Mouse (Mus musculus) midbrain, postnatal 0 days (tissue): ENCODE results near the gene 4930558C23Rik. TPM values are rescaled to one million over a fixed set of nuclear protein-coding genes. Genes with fewer than 3 reads are reported as not detected.
"Not testable (repeated sequence)": the region's sequence is repeated elsewhere in the genome, so short reads cannot be mapped to it uniquely, and the experiment has no call there.

ENCODE experiments used
- ATAC-seq: fragments of 200-750 bp; cut with Nextera tagmentation; 2 replicates; pipeline ENCODE4 v1.8.0; 2017; ENCODE audit warnings: moderate number of reproducible peaks, mild to moderate bottlenecking, moderate TSS enrichment, moderate library complexity; ENCODE audit not compliant: low FRiP score
- DNase-seq: peaks from one replicate; pipeline ENCODE4 v3.0.0-alpha.2; 2015; ENCODE audit warnings: low spot score
- H3K27ac ChIP-seq: fragments of 300-500 bp; sonication (generic); 2 replicates; pipeline ENCODE4 v1.5.1; 2014; ENCODE audit warnings: low read depth, mild to moderate bottlenecking, low read length, mixed read lengths
- H3K27me3 ChIP-seq: fragments of 300-500 bp; sonication (generic); 2 replicates; pipeline ENCODE4 v1.6.1; 2014; ENCODE audit warnings: low read length, control low read depth, mixed read lengths; ENCODE audit not compliant: insufficient read depth
- H3K36me3 ChIP-seq: fragments of 300-500 bp; sonication (generic); 2 replicates; pipeline ENCODE4 v1.6.1; 2014; ENCODE audit warnings: low read length, control low read depth, mixed read lengths; ENCODE audit not compliant: insufficient read depth
- H3K4me1 ChIP-seq: fragments of 300-500 bp; sonication (generic); 2 replicates; pipeline ENCODE4 v1.6.1; 2014; ENCODE audit warnings: mild to moderate bottlenecking, control low read depth, antibody characterized with exemption, low read length, mixed read lengths; ENCODE audit not compliant: insufficient read depth
- H3K4me2 ChIP-seq: fragments of 300-500 bp; sonication (generic); 2 replicates; pipeline ENCODE4 v1.6.1; 2014; ENCODE audit warnings: low read depth, mild to moderate bottlenecking, low read length, mixed read lengths; ENCODE audit not compliant: poor library complexity, severe bottlenecking
- H3K4me3 ChIP-seq: fragments of 300-500 bp; sonication (generic); 2 replicates; pipeline ENCODE4 v1.5.1; 2014; ENCODE audit warnings: low read depth, mild to moderate bottlenecking, low read length, moderate library complexity
- H3K9ac ChIP-seq: fragments of 300-500 bp; sonication (generic); replicated peaks from 2 replicates; pipeline ENCODE4 v1.6.1; 2014; ENCODE audit warnings: mild to moderate bottlenecking, low read length, moderate library complexity, mixed read lengths; ENCODE audit not compliant: poor library complexity, severe bottlenecking
- H3K9me3 ChIP-seq: fragments of 300-500 bp; sonication (generic); 2 replicates; pipeline ENCODE4 v1.6.1; 2016; ENCODE audit warnings: low read length, control low read depth
- CTCF ChIP-seq: IDR thresholded peaks from 2 replicates; pipeline ENCODE4 v1.5.1; 2016; ENCODE audit warnings: antibody characterized with exemption, mild to moderate bottlenecking
- WGBS: fragments of 180-500 bp; shearing (Covaris S2); extraction: QIAGEN DNeasy Blood & Tissue Kit; methylation state at CpG from one replicate; pipeline ENCODE4 v1.1.7; 2014; 5-methylcytosine and 5-hydroxymethylcytosine counted together
- polyA plus RNA-seq: library from polyadenylated mRNA; unstranded; fragments of >200 nt; fragmentation: Nextera tagmentation; extraction: Ambion mirVana; gene quantifications from 2 replicates; pipeline ENCODE4 v1.2.1, GENCODE M21; 2015
- total RNA-seq: library from RNA; depleted of rRNA; stranded (reverse); fragments of >200 nt; gene quantifications from 2 replicates; pipeline ENCODE4 v1.2.3, GENCODE M21; 2014

The 4930558C23Rik gene
- total and polyA plus RNA-seq, 2 experiments from 2014 or later = not detected

- H3K27me3 ChIP-seq = no peaks in the 10 kb centered on the region
- H3K9me3 ChIP-seq = no peaks in the 10 kb centered on the region
- no peaks in the 10 kb centered on the region for H3K36me3 ChIP-seq
- peak overlapping the region; percentile 53 for H3K4me2 ChIP-seq
- no peak overlapping the region for H3K9ac ChIP-seq
- H3K4me3 ChIP-seq = peak overlapping the region; percentile 85
- DNase-seq (no peak), ATAC-seq (no peak)
- H3K4me1 ChIP-seq = no peaks in the 10 kb centered on the region
- no peak overlapping the region for H3K27ac ChIP-seq
- no peak for TF ChIP-seq CTCF
- WGBS = 50% methylated on average over 1 of the region's 1 CpGs
Observed at GRCm38 (mm10) chr3:95435561-95435960, 32.9 kb upstream of the 4930558C23Rik start.

DNA sequence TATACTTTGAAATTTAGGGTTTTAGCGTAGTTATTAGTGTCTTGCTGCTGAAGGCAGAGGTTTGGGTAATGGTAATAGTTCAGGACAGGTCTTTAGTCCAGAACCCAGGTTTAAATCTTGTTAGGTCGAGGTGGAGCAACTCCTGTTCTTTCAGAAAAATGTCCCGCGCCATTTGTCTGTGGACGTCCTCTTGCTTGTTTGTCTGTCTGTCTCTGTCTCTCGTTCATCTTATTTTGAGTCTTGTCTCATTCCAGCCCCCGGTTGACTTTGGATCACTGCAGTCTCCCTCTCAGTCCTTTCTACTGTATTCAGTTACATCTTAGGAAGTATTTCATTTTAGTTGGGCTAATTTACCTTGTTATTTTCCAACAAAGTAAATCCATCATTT, 32.3 kb upstream of the 4930558C23Rik start:
- DNase-seq (no peak), ATAC-seq (no peak)
- no peak overlapping the region for H3K27ac ChIP-seq
- H3K4me2 ChIP-seq = peak overlapping the region; percentile 53
- 1% methylated on average over 7 of the region's 7 CpGs for WGBS
- H3K9me3 ChIP-seq = no peaks in the 10 kb centered on the region
- H3K4me1 ChIP-seq = no peaks in the 10 kb centered on the region
- H3K36me3 ChIP-seq = no peaks in the 10 kb centered on the region
- H3K27me3 ChIP-seq = no peaks in the 10 kb centered on the region
- TF ChIP-seq CTCF = no peak
- peak overlapping the region; percentile 85 for H3K4me3 ChIP-seq
- peak overlapping the region; percentile 78 for H3K9ac ChIP-seq

- ATAC-seq (peak; percentile 99), DNase-seq (peak; percentile 98)
- Histone ChIP-seq H3K9ac (peak within 1 kb of the TSS; percentile 78), H3K4me3 (peak within 1 kb of the TSS; percentile 85), H3K4me2 (peak within 1 kb of the TSS; percentile 53), H3K27me3 (no peaks in the 10 kb centered on the region), H3K36me3 (no peaks in the 10 kb centered on the region), H3K9me3 (no peaks in the 10 kb centered on the region), H3K27ac (peak within 1 kb of the TSS; percentile 72), H3K4me1 (no peaks in the 10 kb centered on the region)
- TF ChIP-seq CTCF = 0 out of 2 replicates have a peak, but pooled peaks have one; percentile 5
- under 1% methylated on average over 46 of the region's 47 CpGs for WGBS
Observed at GRCm38 (mm10) chr3:95434136-95434982, 31.7 kb upstream of the 4930558C23Rik start, which contains the start of gene Arnt. Arnt (plus strand) TSS chr3:95434388.

DNA sequence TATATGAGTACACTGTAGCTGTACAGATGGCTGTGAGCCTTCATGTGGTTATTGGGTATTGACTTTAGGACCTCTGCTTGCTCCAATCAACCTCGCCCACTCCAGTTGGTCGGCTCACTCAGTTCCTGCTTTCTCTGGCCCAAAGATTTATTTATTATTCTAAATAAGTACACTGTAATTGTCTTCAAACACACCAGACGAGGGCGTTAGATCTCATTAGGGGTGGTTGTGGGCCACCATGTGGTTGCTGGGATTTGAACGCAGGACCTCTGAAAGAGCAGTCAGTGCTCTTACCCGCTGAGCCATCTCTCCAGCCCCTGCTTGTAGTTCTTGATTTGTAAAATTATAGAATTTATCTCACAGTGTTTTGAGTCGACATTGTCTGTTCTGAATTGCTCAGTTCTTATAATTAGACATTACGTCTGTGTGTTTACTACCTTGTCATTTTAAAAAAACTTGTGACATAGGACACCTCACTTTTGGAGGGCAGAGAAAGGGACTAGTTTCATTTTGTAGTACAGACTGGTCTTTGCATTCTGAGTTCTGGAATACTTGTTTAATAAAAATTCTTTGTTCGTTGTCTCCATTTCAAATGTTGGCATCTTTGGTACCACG, 30.8 kb upstream of the 4930558C23Rik start:
- Histone ChIP-seq H3K4me2 (peak overlapping the region; percentile 53), H3K9ac (0 out of 2 replicates have a peak overlapping the region, but pooled peaks have one; percentile 78), H3K36me3 (no peaks in the 10 kb centered on the region), H3K27ac (no peak overlapping the region), H3K4me1 (no peaks in the 10 kb centered on the region), H3K4me3 (peak overlapping the region; percentile 85), H3K27me3 (no peaks in the 10 kb centered on the region), H3K9me3 (no peaks in the 10 kb centered on the region)
- ATAC-seq (no peak), DNase-seq (no peak)
- 75% methylated on average over 10 of the region's 10 CpGs for WGBS
- TF ChIP-seq CTCF = no peak

DNA sequence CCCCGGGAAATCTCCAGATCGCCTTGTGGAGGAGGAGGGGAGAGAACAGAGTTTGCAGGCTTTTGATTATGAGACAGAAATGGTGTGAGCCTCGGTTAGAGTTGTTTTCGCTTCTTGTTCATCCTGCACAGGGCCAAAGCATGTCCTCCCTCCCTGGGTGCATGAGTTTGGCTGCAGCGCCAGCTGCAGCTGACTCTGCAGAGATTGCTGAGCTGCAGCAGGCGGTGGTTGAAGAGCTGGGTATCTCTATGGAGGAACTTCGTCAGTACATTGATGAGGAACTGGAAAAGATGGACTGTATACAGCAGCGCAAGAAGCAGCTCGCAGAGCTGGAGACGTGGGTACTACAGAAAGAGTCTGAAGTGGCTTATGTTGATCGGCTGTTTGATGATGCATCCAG, 25.8 kb upstream of the 4930558C23Rik start:
- not testable (repeated sequence) for H3K9me3 ChIP-seq, H3K4me1 ChIP-seq, H3K9ac ChIP-seq, H3K27ac ChIP-seq, H3K36me3 ChIP-seq, H3K4me3 ChIP-seq, DNase-seq, H3K4me2 ChIP-seq, H3K27me3 ChIP-seq
- WGBS = 79% methylated on average over 4 of the region's 11 CpGs
- 0 out of 2 replicates have a peak, but pooled peaks have one; percentile 49 for ATAC-seq

DNA sequence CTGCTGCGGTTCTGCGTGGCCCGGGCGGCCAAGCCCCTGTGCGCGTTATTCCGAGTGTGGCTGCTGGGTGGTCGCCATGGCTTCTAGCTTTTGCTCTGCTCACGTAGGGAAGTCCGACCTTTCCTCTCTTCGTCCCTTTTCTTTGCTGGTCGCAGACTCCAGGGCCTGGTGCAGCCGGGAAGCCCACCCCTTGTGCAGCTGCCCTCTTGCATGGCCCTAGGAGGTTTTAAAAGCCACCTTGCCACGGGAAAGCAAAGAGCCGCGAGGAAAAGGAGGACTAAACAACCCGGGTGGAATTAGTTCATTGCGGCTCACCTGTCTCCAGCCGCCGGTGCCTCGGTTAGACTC, 25.2 kb upstream of the 4930558C23Rik start:
- WGBS = 27% methylated on average over 11 of the region's 21 CpGs
- not testable (repeated sequence) for H3K27ac ChIP-seq, H3K36me3 ChIP-seq, H3K4me1 ChIP-seq, H3K9me3 ChIP-seq, H3K9ac ChIP-seq, DNase-seq, H3K27me3 ChIP-seq
- H3K4me3 ChIP-seq = peak overlapping the region; percentile 25
- peak; percentile 47; the same call in 1 of the 2 replicates for ATAC-seq
- peak overlapping the region; percentile 46 for H3K4me2 ChIP-seq

DNA sequence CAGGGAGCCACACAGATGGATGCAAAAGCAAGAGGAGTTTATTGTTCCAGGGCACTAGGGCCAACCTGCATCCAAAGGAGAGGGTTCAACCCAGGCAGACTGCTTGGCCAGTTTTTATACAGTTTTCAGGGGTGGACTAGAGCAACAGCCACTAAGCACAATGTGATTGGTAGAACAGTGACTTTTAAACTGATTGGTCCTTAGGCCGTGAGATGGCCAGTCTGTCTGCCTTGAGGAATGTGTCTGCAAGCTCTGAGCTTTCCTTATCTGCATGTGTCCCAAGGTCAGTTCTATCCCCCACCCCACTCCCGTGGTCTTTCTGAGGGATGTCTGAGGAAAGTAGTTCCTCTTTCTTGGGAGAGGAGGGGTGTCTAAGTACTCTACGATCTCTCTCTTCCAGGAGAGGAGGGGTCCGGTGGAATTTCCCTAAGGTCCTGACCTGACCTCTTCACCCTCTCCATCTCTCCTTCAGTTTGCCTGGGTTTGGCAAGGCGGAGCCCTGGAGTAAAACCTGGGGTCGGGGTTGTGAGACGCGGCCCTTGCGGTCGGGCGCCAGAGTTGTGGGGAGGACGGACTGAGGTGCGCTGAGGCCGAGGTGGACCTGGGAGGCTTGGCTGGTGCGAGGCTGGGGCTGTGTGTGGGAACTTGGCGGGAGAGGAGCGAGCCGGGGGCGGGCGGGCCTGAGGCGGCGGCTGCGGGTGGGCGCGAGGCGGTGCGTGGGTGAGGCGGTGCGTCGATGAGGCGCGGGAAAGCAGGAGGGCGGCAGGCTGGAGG, 24.7 kb upstream of the 4930558C23Rik start:
- WGBS = 69% methylated on average over 7 of the region's 33 CpGs
- not testable (repeated sequence) for H3K4me1 ChIP-seq, H3K27me3 ChIP-seq, H3K9me3 ChIP-seq, H3K27ac ChIP-seq, DNase-seq, H3K9ac ChIP-seq, H3K36me3 ChIP-seq
- H3K4me3 ChIP-seq = peak overlapping the region; percentile 25; the same call in 1 of the 2 replicates
- ATAC-seq = peak; percentile 70
- peak overlapping the region; percentile 46 for H3K4me2 ChIP-seq

GRCm38 (mm10) chr3:95426476-95426875, 23.8 kb upstream of the 4930558C23Rik start:
- not testable (repeated sequence) for H3K9ac ChIP-seq, H3K27me3 ChIP-seq, H3K4me1 ChIP-seq, ATAC-seq, H3K4me2 ChIP-seq, H3K4me3 ChIP-seq, H3K9me3 ChIP-seq, H3K36me3 ChIP-seq, H3K27ac ChIP-seq, DNase-seq
- 84% methylated on average over 5 of the region's 5 CpGs for WGBS
